In genomic region chr2:94241301-94242050, GRCm38 (mm10) we compare ENCODE assay signal across 8 mouse cellular contexts.
DNase-seq lines count a peak whose midpoint lies in the region; ATAC-seq and TF ChIP-seq lines count a peak whose summit lies in the region.

No protein-coding gene starts in this region.

- no peak overlapping the region for H3K27ac ChIP-seq in heart, embryonic 13.5 days (replicated peaks)
- H3K27ac ChIP-seq in embryonic facial prominence, embryonic 15.5 days (replicated peaks), result no peak overlapping the region
- H3K27ac ChIP-seq in layer of hippocampus, adult 2 months, result peak overlapping the region; percentile 95
- H3K27ac ChIP-seq in midbrain, embryonic 16.5 days (ENCODE audit: low read length), result peak overlapping the region; percentile 49; the same call in 1 of the 2 replicates

- no peaks in the 10 kb centered on the region for H3K9me3 ChIP-seq in heart, embryonic 13.5 days
- H3K9me3 ChIP-seq in embryonic facial prominence, embryonic 15.5 days (replicated peaks), result no peaks in the 10 kb centered on the region
- no peaks in the 10 kb centered on the region for H3K9me3 ChIP-seq in midbrain, embryonic 16.5 days (replicated peaks; ENCODE audit: control insufficient read depth, low read length, poor library complexity, severe bottlenecking)

- peaks cover 98% of the 10 kb centered on the region for H3K27me3 ChIP-seq in heart, embryonic 13.5 days (replicated peaks)
- H3K27me3 ChIP-seq in embryonic facial prominence, embryonic 15.5 days, result peaks cover 92% of the 10 kb centered on the region
- peaks cover 49% of the 10 kb centered on the region for H3K27me3 ChIP-seq in midbrain, embryonic 16.5 days (ENCODE audit: control insufficient read depth, insufficient read depth, low read depth, low read length)

- peak overlapping the region; percentile 54 for H3K4me3 ChIP-seq in heart, embryonic 13.5 days
- peak overlapping the region; percentile 39 for H3K4me3 ChIP-seq in embryonic facial prominence, embryonic 15.5 days (replicated peaks)
- peak overlapping the region; percentile 72 for H3K4me3 ChIP-seq in layer of hippocampus, adult 2 months
- H3K4me3 ChIP-seq in midbrain, embryonic 16.5 days (ENCODE audit: low read depth, low read length), result peak overlapping the region; percentile 59

- ATAC-seq in heart, embryonic 13.5 days (ENCODE audit: extremely low read depth, insufficient number of reproducible peaks, low FRiP score, low TSS enrichment), result no peak
- no peak for ATAC-seq in embryonic facial prominence, embryonic 15.5 days (ENCODE audit: insufficient number of reproducible peaks, low FRiP score, low TSS enrichment, low read depth)
- peak; percentile 46 for ATAC-seq in midbrain, embryonic 16.5 days

- H3K36me3 ChIP-seq in heart, embryonic 13.5 days, result no peaks in the 10 kb centered on the region
- no peaks in the 10 kb centered on the region for H3K36me3 ChIP-seq in embryonic facial prominence, embryonic 15.5 days
- H3K36me3 ChIP-seq in midbrain, embryonic 16.5 days (ENCODE audit: control insufficient read depth, insufficient read depth, low read length), result no peaks in the 10 kb centered on the region

- TF ChIP-seq CTCF in layer of hippocampus, adult 2 months (conservative IDR thresholded peaks at IDR 0.05), result no peak

- intact Hi-C loops in heart, postnatal 25 days (cut with DNase I), result no loop called here

- DNase-seq in heart, postnatal 25 days (ENCODE audit: low spot score), result no peak
- peak; percentile 37 for DNase-seq in adrenal gland, adult 8-10 months
- peak; percentile 78 to 87 for DNase-seq in layer of hippocampus, adult 2 months (ENCODE audit: low spot score in 2 of 2)
- no peak for DNase-seq in gastrocnemius, postnatal 25 days
- DNase-seq in adipocyte (ENCODE audit: low spot score), result no peak

- H3K4me2 ChIP-seq in heart, embryonic 13.5 days, result peak overlapping the region; percentile 79
- peak overlapping the region; percentile 70 for H3K4me2 ChIP-seq in embryonic facial prominence, embryonic 15.5 days (replicated peaks)
- H3K4me2 ChIP-seq in midbrain, embryonic 16.5 days (ENCODE audit: low read length), result peak overlapping the region; percentile 94

- peaks cover 52% of the 10 kb centered on the region for H3K4me1 ChIP-seq in heart, embryonic 13.5 days
- H3K4me1 ChIP-seq in embryonic facial prominence, embryonic 15.5 days, result peaks cover 23% of the 10 kb centered on the region
- H3K4me1 ChIP-seq in midbrain, embryonic 16.5 days (ENCODE audit: control insufficient read depth, insufficient read depth, low read length), result peaks cover 56% of the 10 kb centered on the region

- peak overlapping the region; percentile 59 for H3K9ac ChIP-seq in heart, embryonic 13.5 days
- H3K9ac ChIP-seq in embryonic facial prominence, embryonic 15.5 days, result no peak overlapping the region
- H3K9ac ChIP-seq in midbrain, embryonic 16.5 days (ENCODE audit: low read depth, low read length), result peak overlapping the region; percentile 69

- WGBS in heart, embryonic 13.5 days, result under 1% methylated on average over 55 of the region's 55 CpGs
- under 1% methylated on average over 55 of the region's 55 CpGs for WGBS in embryonic facial prominence, embryonic 15.5 days
- 0% methylated on average over 49 of the region's 55 CpGs for WGBS in midbrain, embryonic 16.5 days

Comparison
In these comparisons a context has a peak if more than half of its experiments do, and no peak if none do; other contexts are left out.
1. H3K27ac ChIP-seq: peak in layer of hippocampus, adult 2 months (single experiment) and midbrain, embryonic 16.5 days (single experiment); none in heart, embryonic 13.5 days (single experiment) and embryonic facial prominence, embryonic 15.5 days (single experiment).
2. DNase-seq: peak in adrenal gland, adult 8-10 months (single experiment) and layer of hippocampus, adult 2 months (2 of 2); none in heart, postnatal 25 days (single experiment), gastrocnemius, postnatal 25 days (single experiment) and adipocyte (single experiment).
3. Peak in every context shown above with its lines, with median percentiles within 50 percentile points of each other: H3K4me2 ChIP-seq and H3K4me3 ChIP-seq.